Mouse (Mus musculus): ENCODE data around the gene Tmem254a.
"Not testable (repeated sequence)": the region's sequence is repeated elsewhere in the genome, so short reads cannot be mapped to it uniquely, and the experiment has no call there.

Gene Tmem254a

GRCm38 (mm10) chr14:25927562-25927881 lies at the start of gene Tmem254a:
Tmem254a (minus strand) TSS chr14:25927672.
- not testable (repeated sequence) for DNase-seq (ENCODE audit: low spot score)

GRCm38 (mm10) chr14:25957861-25958260 lies 30.4 kb upstream of the Tmem254a start:
- not testable (repeated sequence) for DNase-seq (ENCODE audit: low spot score)

- not testable (repeated sequence) for DNase-seq (ENCODE audit: low spot score)
Observed at GRCm38 (mm10) chr14:25938004-25938403, 10.5 kb upstream of the Tmem254a start, which contains the start of gene Cphx1. Cphx1 (plus strand) TSS chr14:25938304.

GRCm38 (mm10) chr14:25936867-25937630 lies 9.6 kb upstream of the Tmem254a start:
- not testable (repeated sequence) for DNase-seq (ENCODE audit: low spot score)

GRCm38 (mm10) chr14:25926814-25927561 lies 484 bp downstream of the Tmem254a start:
- not testable (repeated sequence) for DNase-seq (ENCODE audit: low spot score)

GRCm38 (mm10) chr14:25918427-25919170 lies 8.9 kb downstream of the Tmem254a start:
- not testable (repeated sequence) for DNase-seq (ENCODE audit: low spot score)

GRCm38 (mm10) chr14:25908976-25909375 lies 18.5 kb downstream of the Tmem254a start:
- not testable (repeated sequence) for DNase-seq (ENCODE audit: low spot score)

- DNase-seq (ENCODE audit: low spot score), result not testable (repeated sequence)
Observed at GRCm38 (mm10) chr14:25907272-25907671, 20.2 kb downstream of the Tmem254a start.

GRCm38 (mm10) chr14:25905243-25905642 lies 22.2 kb downstream of the Tmem254a start:
- peak; percentile 0 for DNase-seq (ENCODE audit: low spot score)

- DNase-seq (ENCODE audit: low spot score), result not testable (repeated sequence)
Observed at GRCm38 (mm10) chr14:25903000-25903399, 24.5 kb downstream of the Tmem254a start, which contains the start of gene Plac9a. Plac9a (minus strand) TSS chr14:25903100.

GRCm38 (mm10) chr14:25895686-25896085 lies 31.8 kb downstream of the Tmem254a start:
- DNase-seq (ENCODE audit: low spot score), result not testable (repeated sequence)

GRCm38 (mm10) chr14:25894566-25894965 lies 32.9 kb downstream of the Tmem254a start:
- DNase-seq (ENCODE audit: low spot score), result not testable (repeated sequence)

- DNase-seq (ENCODE audit: low spot score), result not testable (repeated sequence)
Observed at GRCm38 (mm10) chr14:25885886-25886285, 41.6 kb downstream of the Tmem254a start.

- DNase-seq (ENCODE audit: low spot score), result not testable (repeated sequence)
Observed at GRCm38 (mm10) chr14:25881769-25882168, 45.7 kb downstream of the Tmem254a start.

GRCm38 (mm10) chr14:25876640-25877039 lies 50.8 kb downstream of the Tmem254a start:
- DNase-seq (ENCODE audit: low spot score), result not testable (repeated sequence)

Measured in testis, postnatal 10 days (tissue).